In genomic region chr4:155710521-155711252, GRCm38 (mm10) we compare ENCODE assay signal across 7 mouse cellular contexts. TPM values are rescaled to one million over a fixed set of nuclear protein-coding genes. Genes with fewer than 3 reads are reported as not detected.
DNase-seq lines count a peak whose midpoint lies in the region; ATAC-seq and TF ChIP-seq lines count a peak whose summit lies in the region.

No protein-coding gene starts in this region.

- H3K9me3 ChIP-seq in embryonic facial prominence, embryonic 15.5 days (replicated peaks) = no peaks in the 10 kb centered on the region

- intact Hi-C loops in left cerebral cortex, adult 2 months (cut with DNase I) = no loop called here

- no peak overlapping the region for H3K4me3 ChIP-seq in left cerebral cortex, adult 2 months
- H3K4me3 ChIP-seq in embryonic facial prominence, embryonic 15.5 days (replicated peaks) = no peak overlapping the region

- DNase-seq in left cerebral cortex, adult 2 months (ENCODE audit: extremely low spot score in 1 of 2, low spot score in 2 of 2) = no peak
- no peak for DNase-seq in left cerebral cortex, adult 8-10 months (ENCODE audit: low spot score in 2 of 2)
- DNase-seq in brain, embryonic 14.5 days (ENCODE audit: low read depth) = peak; percentile 20
- DNase-seq in urinary bladder, postnatal 10 days (ENCODE audit: low spot score) = no peak

- H3K4me2 ChIP-seq in embryonic facial prominence, embryonic 15.5 days (replicated peaks) = no peak overlapping the region

- peaks cover 9% of the 10 kb centered on the region for H3K36me3 ChIP-seq in embryonic facial prominence, embryonic 15.5 days

- 40% methylated on average over 6 of the region's 6 CpGs for WGBS in embryonic facial prominence, embryonic 15.5 days

- no peak for TF ChIP-seq POLR2A in brain, embryonic 14.5 days (IDR thresholded peaks at IDR 0.05; ENCODE audit: borderline replicate concordance, extremely low read depth, insufficient read depth, insufficient read length, poor library complexity, severe bottlenecking)

- H3K9ac ChIP-seq in embryonic facial prominence, embryonic 15.5 days = no peak overlapping the region

- peak overlapping the region; percentile 22 for H3K27ac ChIP-seq in left cerebral cortex, adult 2 months
- peak overlapping the region; percentile 29; the same call in 1 of the 2 replicates for H3K27ac ChIP-seq in embryonic facial prominence, embryonic 15.5 days (replicated peaks)

- H3K27me3 ChIP-seq in embryonic facial prominence, embryonic 15.5 days = no peaks in the 10 kb centered on the region

- no peak for ATAC-seq in embryonic facial prominence, embryonic 15.5 days (ENCODE audit: insufficient number of reproducible peaks, low FRiP score, low TSS enrichment, low read depth)
- peak; percentile 52; the same call in 1 of the 2 replicates for ATAC-seq in megakaryocyte, adult 5-6 weeks (ENCODE audit: poor library complexity, severe bottlenecking)
- no peak for ATAC-seq in megakaryocyte-erythroid progenitor cell, adult 5-6 weeks (replicated peaks; ENCODE audit: low FRiP score, low TSS enrichment, poor library complexity, severe bottlenecking)

- peaks cover 24% of the 10 kb centered on the region for H3K4me1 ChIP-seq in embryonic facial prominence, embryonic 15.5 days

- no peak for TF ChIP-seq CTCF in left cerebral cortex, adult 2 months (IDR thresholded peaks at IDR 0.05)
- TF ChIP-seq CTCF in brain, embryonic 14.5 days (IDR thresholded peaks at IDR 0.05; ENCODE audit: borderline replicate concordance, extremely low read depth, insufficient read depth, insufficient read length) = no peak

RNA-seq across cellular contexts. Expression of gene Ssu72, which starts 6.1 kb away (rescaled TPM):
- 10 to 100 TPM; 89.2 to 98.0 TPM for total RNA-seq in left cerebral cortex, adult 2 months (2021)
- 100 to 1,000 TPM in 2 of 4 experiments, 10 to 100 TPM in 2; 91.0 to 111 (median 98.8) TPM for total RNA-seq in left cerebral cortex, adult 8-10 months (2022)
- 117 and 133 TPM in 2 replicates for polyA plus RNA-seq in brain, embryonic 14.5 days (2012; rRNA removed)
- polyA plus RNA-seq in embryonic facial prominence, embryonic 15.5 days (2015; fragmentation: Nextera tagmentation; extraction: Ambion mirVana) = 135 and 140 TPM in 2 replicates
- 130 and 132 TPM in 2 replicates for total RNA-seq in megakaryocyte, adult 5-6 weeks (2015)
- total RNA-seq in megakaryocyte, adult 5-6 weeks (2017) = 125 and 133 TPM in 2 replicates
- total RNA-seq in megakaryocyte-erythroid progenitor cell, adult 5-6 weeks (2014; fragmentation: Nextera tagmentation) = 83.5 and 90.2 TPM in 2 replicates
- total RNA-seq in megakaryocyte-erythroid progenitor cell, adult 5-6 weeks (2017) = 75.3 and 94.1 TPM in 2 replicates

RNA-seq across cellular contexts. Expression of gene Fndc10, which starts 16.5 kb away (rescaled TPM):
- total RNA-seq in left cerebral cortex, adult 2 months (2021) = 10 to 100 TPM; 26.2 to 33.4 TPM
- total RNA-seq in left cerebral cortex, adult 8-10 months (2022) = 10 to 100 TPM; 31.6 to 37.7 (median 34.7) TPM
- polyA plus RNA-seq in brain, embryonic 14.5 days (2012; rRNA removed) = 27.0 and 30.3 TPM in 2 replicates
- polyA plus RNA-seq in embryonic facial prominence, embryonic 15.5 days (2015; fragmentation: Nextera tagmentation; extraction: Ambion mirVana) = 13.5 and 13.9 TPM in 2 replicates
- total RNA-seq in megakaryocyte, adult 5-6 weeks (2015) = 0.55 and 0.71 TPM in 2 replicates
- total RNA-seq in megakaryocyte, adult 5-6 weeks (2017) = 0.26 and 0.45 TPM in 2 replicates
- 1.1 and 2.8 TPM in 2 replicates for total RNA-seq in megakaryocyte-erythroid progenitor cell, adult 5-6 weeks (2014; fragmentation: Nextera tagmentation)
- 0.33 and 0.88 TPM in 2 replicates for total RNA-seq in megakaryocyte-erythroid progenitor cell, adult 5-6 weeks (2017)

RNA-seq across cellular contexts. Expression of gene Tmem240, which starts 23.9 kb away (rescaled TPM):
- 10 to 100 TPM; 54.0 to 57.0 TPM for total RNA-seq in left cerebral cortex, adult 2 months (2021)
- total RNA-seq in left cerebral cortex, adult 8-10 months (2022) = 10 to 100 TPM; 43.9 to 53.3 (median 48.9) TPM
- 31.1 and 31.4 TPM in 2 replicates for polyA plus RNA-seq in brain, embryonic 14.5 days (2012; rRNA removed)
- polyA plus RNA-seq in embryonic facial prominence, embryonic 15.5 days (2015; fragmentation: Nextera tagmentation; extraction: Ambion mirVana) = 1.6 and 2.2 TPM in 2 replicates
- total RNA-seq in megakaryocyte, adult 5-6 weeks (2015) = 0.09 and 0.30 TPM in 2 replicates
- total RNA-seq in megakaryocyte, adult 5-6 weeks (2017) = 0.18 TPM in 1 of 2 replicates, not detected in the other
- total RNA-seq in megakaryocyte-erythroid progenitor cell, adult 5-6 weeks (2014; fragmentation: Nextera tagmentation) = 0.17 and 0.20 TPM in 2 replicates
- under 0.01 and 0.65 TPM in 2 replicates for total RNA-seq in megakaryocyte-erythroid progenitor cell, adult 5-6 weeks (2017)

RNA-seq across cellular contexts. Expression of gene Mib2, which starts 41.7 kb away (rescaled TPM):
- total RNA-seq in left cerebral cortex, adult 2 months (2021) = 100 to 1,000 TPM; 133 to 140 TPM
- 100 to 1,000 TPM; 108 to 124 (median 117) TPM for total RNA-seq in left cerebral cortex, adult 8-10 months (2022)
- 94.1 and 114 TPM in 2 replicates for polyA plus RNA-seq in brain, embryonic 14.5 days (2012; rRNA removed)
- 36.3 and 36.8 TPM in 2 replicates for polyA plus RNA-seq in embryonic facial prominence, embryonic 15.5 days (2015; fragmentation: Nextera tagmentation; extraction: Ambion mirVana)
- total RNA-seq in megakaryocyte, adult 5-6 weeks (2015) = 5.9 and 6.4 TPM in 2 replicates
- total RNA-seq in megakaryocyte, adult 5-6 weeks (2017) = 23.5 and 29.0 TPM in 2 replicates
- total RNA-seq in megakaryocyte-erythroid progenitor cell, adult 5-6 weeks (2014; fragmentation: Nextera tagmentation) = 12.9 and 17.9 TPM in 2 replicates
- total RNA-seq in megakaryocyte-erythroid progenitor cell, adult 5-6 weeks (2017) = 11.9 and 13.3 TPM in 2 replicates

RNA-seq across cellular contexts. Expression of gene Atad3a, which starts 50.2 kb away (rescaled TPM):
- 10 to 100 TPM; 53.0 to 58.8 TPM for total RNA-seq in left cerebral cortex, adult 2 months (2021)
- total RNA-seq in left cerebral cortex, adult 8-10 months (2022) = 10 to 100 TPM; 41.3 to 55.7 (median 51.1) TPM
- 103 and 120 TPM in 2 replicates for polyA plus RNA-seq in brain, embryonic 14.5 days (2012; rRNA removed)
- 84.9 and 89.9 TPM in 2 replicates for polyA plus RNA-seq in embryonic facial prominence, embryonic 15.5 days (2015; fragmentation: Nextera tagmentation; extraction: Ambion mirVana)
- total RNA-seq in megakaryocyte, adult 5-6 weeks (2015) = 13.5 and 14.1 TPM in 2 replicates
- 17.8 and 22.9 TPM in 2 replicates for total RNA-seq in megakaryocyte, adult 5-6 weeks (2017)
- total RNA-seq in megakaryocyte-erythroid progenitor cell, adult 5-6 weeks (2014; fragmentation: Nextera tagmentation) = 123 and 206 TPM in 2 replicates
- 95.3 and 123 TPM in 2 replicates for total RNA-seq in megakaryocyte-erythroid progenitor cell, adult 5-6 weeks (2017)

Comparison
In these comparisons a context has a peak if more than half of its experiments do, and no peak if none do; other contexts are left out.
1. RNA of gene Fndc10, which starts 16.5 kb away (total RNA-seq): 31.6 to 37.7 TPM in left cerebral cortex, adult 8-10 months and 26.2 to 33.4 TPM in left cerebral cortex, adult 2 months; 0.33 to 2.8 TPM in megakaryocyte-erythroid progenitor cell, adult 5-6 weeks and 0.26 to 0.71 TPM in megakaryocyte, adult 5-6 weeks; every median in the first group is over 4 times any median in the second.
2. RNA of gene Tmem240, which starts 23.9 kb away (total RNA-seq): 54.0 to 57.0 TPM in left cerebral cortex, adult 2 months and 43.9 to 53.3 TPM in left cerebral cortex, adult 8-10 months; under 0.01 to 0.65 TPM in megakaryocyte-erythroid progenitor cell, adult 5-6 weeks and 0.09 to 0.30 TPM in megakaryocyte, adult 5-6 weeks; every median in the first group is over 10 times any median in the second.